Mouse (Mus musculus) heart, embryonic 16.5 days (tissue): ENCODE measurements around the gene Spo11. TPM values are rescaled to one million over a fixed set of nuclear protein-coding genes. Genes with fewer than 3 reads are reported as not detected.

Source experiments
- ATAC-seq: fragments of 200-750 bp; cut with Nextera tagmentation; replicated peaks from 2 replicates; pipeline ENCODE4 v1.8.0; 2017; ENCODE audit warnings: moderate number of reproducible peaks; ENCODE audit not compliant: insufficient read depth, low FRiP score; ENCODE audit errors: extremely low read depth
- H3K27ac ChIP-seq: fragments of 300-500 bp; sonication (generic); 2 replicates; pipeline ENCODE4 v1.5.1; 2014; ENCODE audit warnings: mild to moderate bottlenecking, low read length, control low read depth, moderate library complexity
- H3K27me3 ChIP-seq: fragments of 300-500 bp; sonication (generic); 2 replicates; pipeline ENCODE4 v1.6.1; 2014; ENCODE audit warnings: low read length, mixed read lengths; ENCODE audit not compliant: control insufficient read depth, insufficient read depth
- H3K36me3 ChIP-seq: fragments of 300-500 bp; sonication (generic); 2 replicates; pipeline ENCODE4 v1.6.1; 2014; ENCODE audit not compliant: control insufficient read depth, insufficient read depth
- H3K4me1 ChIP-seq: fragments of 300-500 bp; sonication (generic); 2 replicates; pipeline ENCODE4 v1.6.1; 2014; ENCODE audit warnings: low read length, mixed read lengths; ENCODE audit not compliant: control insufficient read depth, insufficient read depth
- H3K4me2 ChIP-seq: fragments of 300-500 bp; sonication (generic); 2 replicates; pipeline ENCODE4 v1.6.1; 2014; ENCODE audit warnings: low read depth, mild to moderate bottlenecking, control low read depth, low read length
- H3K4me3 ChIP-seq: fragments of 300-500 bp; sonication (generic); 2 replicates; pipeline ENCODE4 v1.5.1; 2014; ENCODE audit warnings: mild to moderate bottlenecking, control low read depth, low read length
- H3K9ac ChIP-seq: fragments of 300-500 bp; sonication (generic); 2 replicates; pipeline ENCODE4 v1.6.1; 2014; ENCODE audit warnings: low read length, control low read depth
- H3K9me3 ChIP-seq: fragments of 300-500 bp; sonication (generic); replicated peaks from 2 replicates; pipeline ENCODE4 v1.6.1; 2016; ENCODE audit warnings: low read length; ENCODE audit not compliant: control insufficient read depth
- WGBS: fragments of 180-500 bp; shearing (Covaris S2); extraction: QIAGEN DNeasy Blood & Tissue Kit; methylation state at CpG from one replicate; pipeline ENCODE4 v1.1.7; 2014; 5-methylcytosine and 5-hydroxymethylcytosine counted together
- polyA plus RNA-seq: library from polyadenylated mRNA; unstranded; fragments of >200 nt; fragmentation: Nextera tagmentation; extraction: Ambion mirVana; gene quantifications from 2 replicates; pipeline ENCODE4 v1.2.1, GENCODE M21; 2015

The Spo11 gene
- polyA plus RNA-seq, 1 experiment from 2014 or later, result 1.6 TPM

DNA sequence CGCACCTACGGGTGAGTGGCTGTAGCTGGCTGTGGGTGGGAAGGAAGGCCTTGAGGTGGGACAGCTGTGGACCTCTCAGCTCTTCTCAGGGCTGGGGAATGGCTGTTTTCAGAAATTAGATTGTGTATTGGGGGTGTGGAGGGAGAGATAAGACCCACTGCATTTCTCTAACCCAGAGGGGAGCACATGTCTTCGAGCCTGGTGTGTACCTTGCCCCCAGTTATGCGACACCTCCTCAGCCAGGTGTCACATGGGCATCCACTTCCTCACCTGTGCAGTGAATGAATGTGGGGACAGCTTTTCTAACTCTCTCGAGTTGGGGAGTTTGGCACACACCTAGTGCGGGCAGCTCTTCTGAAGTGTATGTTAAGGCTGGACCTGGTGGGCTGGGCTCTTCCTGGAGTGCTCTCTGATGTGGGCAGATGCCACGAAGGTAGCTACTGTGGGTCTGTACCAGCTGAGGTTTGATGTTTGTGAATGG lies 45.9 kb downstream of the Spo11 start:
- 57% methylated on average over 7 of the region's 7 CpGs for WGBS
- H3K27me3 ChIP-seq, result no peaks in the 10 kb centered on the region
- peak overlapping the region; percentile 80 for H3K27ac ChIP-seq
- peaks cover 23% of the 10 kb centered on the region; the same call in 1 of the 2 replicates for H3K36me3 ChIP-seq
- H3K4me1 ChIP-seq, result peaks cover 74% of the 10 kb centered on the region
- H3K9ac ChIP-seq, result peak overlapping the region; percentile 82
- H3K9me3 ChIP-seq, result no peaks in the 10 kb centered on the region
- ATAC-seq, result no peak
- peak overlapping the region; percentile 91 for H3K4me2 ChIP-seq
- peak overlapping the region; percentile 91 for H3K4me3 ChIP-seq

DNA sequence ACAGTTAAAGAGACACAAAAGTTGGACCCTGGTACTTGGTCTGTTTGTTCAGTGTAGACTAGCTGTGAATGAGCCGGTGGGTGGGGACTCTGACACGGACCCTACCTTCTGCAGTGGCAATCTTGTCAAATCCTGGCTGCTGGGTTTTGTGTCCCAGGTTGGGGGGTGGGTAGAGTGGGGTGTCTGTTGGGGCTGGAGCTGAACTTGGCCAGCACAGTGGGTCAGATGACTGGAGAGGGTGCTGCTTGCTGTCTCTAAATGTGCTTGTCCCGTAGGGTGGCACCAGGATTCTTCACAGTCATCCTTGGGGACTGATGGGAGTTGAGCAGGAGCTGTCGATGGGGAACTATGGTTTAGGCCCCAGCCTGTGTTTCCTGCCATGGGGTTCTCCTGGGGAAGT lies 46.5 kb downstream of the Spo11 start:
- Histone ChIP-seq H3K4me2 (peak overlapping the region; percentile 91), H3K4me1 (peaks cover 73% of the 10 kb centered on the region), H3K9ac (peak overlapping the region; percentile 82), H3K27ac (peak overlapping the region; percentile 80), H3K9me3 (no peaks in the 10 kb centered on the region), H3K4me3 (peak overlapping the region; percentile 91), H3K36me3 (peaks cover 27% of the 10 kb centered on the region; the same call in 1 of the 2 replicates), H3K27me3 (no peaks in the 10 kb centered on the region)
- no peak for ATAC-seq
- 36% methylated on average over 4 of the region's 4 CpGs for WGBS

DNA sequence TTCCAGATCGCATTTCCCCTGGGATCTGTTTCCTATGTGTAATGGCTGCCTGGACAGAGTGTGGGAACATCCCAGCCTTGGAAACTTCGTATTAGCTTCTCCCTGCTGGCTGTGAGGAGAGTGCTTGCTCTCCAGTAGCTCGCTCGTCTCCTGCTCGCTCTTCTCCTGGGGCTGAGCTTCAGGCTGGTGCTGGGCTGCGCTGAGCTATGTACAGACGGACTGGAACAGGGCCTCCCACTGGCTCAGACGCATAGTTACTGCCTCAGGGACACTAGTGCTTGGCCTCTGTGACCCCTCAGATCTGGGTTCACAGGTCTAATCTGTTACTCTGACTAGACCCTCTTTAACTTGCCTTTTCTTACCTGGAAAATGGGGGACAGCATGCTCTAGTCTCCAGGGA lies 46.9 kb downstream of the Spo11 start:
- no peak for ATAC-seq
- peak overlapping the region; percentile 58 for H3K27ac ChIP-seq

DNA sequence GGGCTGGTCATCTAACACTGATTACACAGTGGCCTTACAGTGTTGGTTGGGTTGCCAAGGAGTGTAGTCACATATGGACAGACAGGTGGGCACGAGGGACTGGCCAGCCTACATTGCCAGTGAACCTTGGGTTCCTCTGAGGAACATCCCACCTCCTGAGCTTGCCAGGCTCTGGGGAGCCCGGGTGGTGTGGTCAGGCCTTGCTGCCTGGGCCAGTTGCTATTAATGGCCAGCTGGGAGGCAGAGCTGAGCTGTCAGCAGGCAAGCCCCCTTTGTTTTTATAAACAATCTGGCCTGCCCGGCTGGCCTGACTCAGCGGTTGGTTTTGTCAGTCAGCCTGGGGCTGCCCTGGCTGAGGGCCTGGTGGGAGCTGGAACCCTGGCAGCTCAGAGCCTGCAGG lies 47.4 kb downstream of the Spo11 start:
- Histone ChIP-seq H3K4me2 (peak overlapping the region; percentile 91), H3K27ac (peak overlapping the region; percentile 58), H3K9ac (peak overlapping the region; percentile 82), H3K27me3 (no peaks in the 10 kb centered on the region), H3K4me3 (peak overlapping the region; percentile 91), H3K4me1 (peaks cover 71% of the 10 kb centered on the region), H3K9me3 (no peaks in the 10 kb centered on the region), H3K36me3 (peaks cover 28% of the 10 kb centered on the region; the same call in 1 of the 2 replicates)
- ATAC-seq, result no peak
- 21% methylated on average over 4 of the region's 4 CpGs for WGBS

More for the DNA sequence above, 46.9 kb downstream of the Spo11 start:
- peak overlapping the region; percentile 91 for H3K4me3 ChIP-seq
- peaks cover 71% of the 10 kb centered on the region for H3K4me1 ChIP-seq
- H3K9ac ChIP-seq, result peak overlapping the region; percentile 82
- peaks cover 27% of the 10 kb centered on the region; the same call in 1 of the 2 replicates for H3K36me3 ChIP-seq
- WGBS, result 52% methylated on average over 8 of the region's 8 CpGs
- H3K27me3 ChIP-seq, result no peaks in the 10 kb centered on the region
- H3K4me2 ChIP-seq, result peak overlapping the region; percentile 91
- H3K9me3 ChIP-seq, result no peaks in the 10 kb centered on the region

DNA sequence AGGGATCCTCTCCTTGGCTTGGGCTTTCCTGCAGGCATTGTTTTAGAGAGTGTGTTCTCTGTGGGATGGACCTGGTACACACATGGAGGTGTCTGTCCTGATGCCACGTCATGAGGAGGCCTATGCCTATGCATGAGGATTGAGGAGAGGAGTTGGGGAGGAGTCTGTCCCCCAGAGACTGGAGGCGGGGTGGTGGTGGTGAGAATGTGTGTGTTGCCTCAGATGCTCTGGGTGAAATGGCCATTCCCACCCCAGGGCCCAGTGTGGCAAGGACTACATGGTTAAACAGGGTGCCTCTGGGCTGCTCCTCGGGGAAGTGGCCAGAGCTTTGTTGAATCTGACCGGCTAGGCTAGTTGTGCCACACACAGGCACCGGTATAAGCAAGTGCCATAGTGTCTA lies 48.8 kb downstream of the Spo11 start:
- Histone ChIP-seq H3K36me3 (peaks cover 35% of the 10 kb centered on the region; the same call in 1 of the 2 replicates), H3K9ac (peak overlapping the region; percentile 82), H3K4me2 (peak overlapping the region; percentile 91), H3K27me3 (no peaks in the 10 kb centered on the region), H3K9me3 (no peaks in the 10 kb centered on the region), H3K27ac (peak overlapping the region; percentile 69), H3K4me3 (peak overlapping the region; percentile 26), H3K4me1 (peaks cover 78% of the 10 kb centered on the region)
- 47% methylated on average over 5 of the region's 5 CpGs for WGBS
- no peak for ATAC-seq

DNA sequence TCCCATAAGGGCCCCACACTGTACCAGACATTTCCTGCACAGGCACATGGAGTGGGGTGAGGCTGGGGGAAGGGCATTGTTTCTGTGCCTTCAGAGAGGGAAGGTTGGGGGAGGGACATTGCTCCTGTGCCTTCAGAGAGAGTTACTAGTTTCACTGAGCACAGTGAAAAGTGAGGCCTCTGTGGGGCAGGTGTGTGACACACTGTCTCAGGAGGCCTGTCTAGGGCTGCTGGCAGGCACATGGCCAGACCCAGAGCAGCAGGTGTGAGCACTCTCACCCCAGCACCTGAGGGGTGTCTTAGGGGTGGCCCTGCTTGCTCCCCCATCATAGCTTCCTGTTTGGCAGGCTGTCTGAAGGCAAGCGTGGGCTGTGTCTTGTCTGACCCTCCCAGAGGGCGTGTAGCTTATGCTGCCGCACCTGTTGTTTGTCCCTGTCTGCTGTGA lies 49.2 kb downstream of the Spo11 start:
- peak overlapping the region; percentile 82 for H3K9ac ChIP-seq
- H3K9me3 ChIP-seq, result no peaks in the 10 kb centered on the region
- peaks cover 39% of the 10 kb centered on the region for H3K36me3 ChIP-seq
- peak overlapping the region; percentile 69; the same call in 1 of the 2 replicates for H3K27ac ChIP-seq
- peak; percentile 41 for ATAC-seq
- peak overlapping the region; percentile 5; the same call in 1 of the 2 replicates for H3K4me3 ChIP-seq
- peaks cover 76% of the 10 kb centered on the region for H3K4me1 ChIP-seq
- 59% methylated on average over 3 of the region's 3 CpGs for WGBS
- H3K4me2 ChIP-seq, result peak overlapping the region; percentile 91
- H3K27me3 ChIP-seq, result no peaks in the 10 kb centered on the region

DNA sequence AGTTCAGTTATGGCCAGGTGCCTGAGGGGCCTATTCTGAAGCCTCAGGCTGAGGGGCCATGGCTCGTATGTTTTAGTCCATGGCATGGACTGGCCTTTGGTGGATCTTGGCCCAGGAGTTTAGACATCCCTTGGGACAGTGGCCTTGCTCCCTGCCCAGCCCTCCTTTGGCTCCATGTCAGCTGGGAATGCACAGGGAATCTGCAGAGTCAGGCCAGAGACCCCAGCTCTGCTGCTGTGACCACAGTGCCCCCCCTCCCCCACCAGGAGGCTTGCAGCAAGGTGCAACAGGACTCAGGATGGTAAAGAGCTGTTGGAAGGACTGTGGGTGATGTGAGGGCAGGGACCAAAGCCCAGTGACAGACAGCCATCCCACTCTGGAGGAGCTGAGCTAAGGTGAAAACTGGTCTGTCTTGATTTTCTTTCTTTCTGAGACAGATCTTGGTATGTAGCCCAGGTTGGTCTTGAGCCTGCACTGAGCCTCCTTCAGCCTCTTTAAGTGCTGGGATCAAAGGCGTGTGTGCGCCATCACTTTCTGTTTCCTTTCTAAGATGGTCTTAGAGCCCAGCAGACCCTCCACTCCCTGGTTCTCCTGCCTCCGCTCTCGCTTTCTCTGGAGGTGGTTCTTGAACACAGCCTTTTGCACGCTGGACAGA lies 49.8 kb downstream of the Spo11 start:
- no peaks in the 10 kb centered on the region for H3K9me3 ChIP-seq
- peak overlapping the region; percentile 91 for H3K4me2 ChIP-seq
- peaks cover 76% of the 10 kb centered on the region for H3K4me1 ChIP-seq
- peak overlapping the region; percentile 69 for H3K27ac ChIP-seq
- H3K4me3 ChIP-seq, result 0 out of 2 replicates have a peak overlapping the region, but pooled peaks have one; percentile 5
- ATAC-seq, result no peak
- peak overlapping the region; percentile 82 for H3K9ac ChIP-seq
- H3K36me3 ChIP-seq, result peaks cover 45% of the 10 kb centered on the region
- WGBS, result 72% methylated on average over 6 of the region's 6 CpGs
- no peaks in the 10 kb centered on the region for H3K27me3 ChIP-seq

DNA sequence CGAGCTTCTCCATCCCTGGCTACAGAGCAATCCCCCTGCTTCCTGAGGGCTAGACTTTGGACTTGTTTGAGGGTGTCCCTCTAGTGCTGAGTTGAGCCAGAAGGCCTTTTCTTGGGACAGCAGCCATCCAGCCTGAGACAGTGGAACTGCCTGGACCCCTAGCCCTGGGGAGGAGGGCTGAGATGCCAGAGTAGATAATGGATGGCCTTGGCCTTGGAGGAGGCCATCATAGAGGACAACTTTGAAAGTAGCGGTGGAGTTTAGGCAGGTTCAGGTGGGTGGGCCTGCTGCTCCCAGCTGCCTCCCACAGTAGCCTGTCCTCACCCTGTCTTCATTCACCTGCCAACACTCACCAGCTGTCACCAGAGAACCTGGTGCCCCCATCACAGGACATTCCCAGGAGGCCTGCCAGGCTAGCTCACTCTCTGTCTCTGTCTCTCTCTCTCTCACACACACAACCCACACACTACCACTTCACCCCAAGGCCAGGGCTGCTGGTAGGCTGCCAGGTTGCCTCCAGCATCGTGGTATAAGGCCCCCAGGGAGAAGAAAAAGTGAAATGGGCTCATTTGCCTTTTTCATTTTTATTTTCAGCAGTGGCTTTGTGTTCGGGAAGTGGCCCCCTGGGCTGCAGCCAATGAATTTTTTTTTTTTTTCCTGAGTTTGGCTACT lies 50.5 kb downstream of the Spo11 start:
- Histone ChIP-seq H3K4me2 (peak overlapping the region; percentile 15; the same call in 1 of the 2 replicates), H3K36me3 (peaks cover 51% of the 10 kb centered on the region), H3K9me3 (no peaks in the 10 kb centered on the region), H3K4me3 (no peak overlapping the region), H3K27me3 (no peaks in the 10 kb centered on the region), H3K9ac (0 out of 2 replicates have a peak overlapping the region, but pooled peaks have one; percentile 31), H3K4me1 (peaks cover 76% of the 10 kb centered on the region), H3K27ac (peak overlapping the region; percentile 56; the same call in 1 of the 2 replicates)
- ATAC-seq, result no peak
- WGBS, result 35% methylated on average over 4 of the region's 4 CpGs
